Mouse (Mus musculus) midbrain, embryonic 14.5 days (tissue): ENCODE measurements around the gene Mgp. TPM values are rescaled to one million over a fixed set of nuclear protein-coding genes. Genes with fewer than 3 reads are reported as not detected.

Experiments
- ATAC-seq: fragments of 200-750 bp; cut with Nextera tagmentation; 2 replicates; pipeline ENCODE4 v1.8.0; 2017; ENCODE audit warnings: moderate number of reproducible peaks, moderate library complexity; ENCODE audit not compliant: low FRiP score, low TSS enrichment
- DNase-seq: peaks from one replicate; pipeline ENCODE4 v3.0.0-alpha.2; 2015
- H3K27ac ChIP-seq: fragments of 300-500 bp; sonication (generic); replicated peaks from 2 replicates; pipeline ENCODE4 v1.5.1; 2014; ENCODE audit warnings: mild to moderate bottlenecking, low read depth, low read length, moderate library complexity
- H3K27me3 ChIP-seq: fragments of 300-500 bp; sonication (generic); 2 replicates; pipeline ENCODE4 v1.6.1; 2014; ENCODE audit warnings: low read length, control low read depth, mixed read lengths; ENCODE audit not compliant: control insufficient read depth, insufficient read depth
- H3K36me3 ChIP-seq: fragments of 300-500 bp; sonication (generic); 2 replicates; pipeline ENCODE4 v1.6.1; 2014; ENCODE audit warnings: low read length, control low read depth; ENCODE audit not compliant: control insufficient read depth, insufficient read depth
- H3K4me1 ChIP-seq: fragments of 300-500 bp; sonication (generic); 2 replicates; pipeline ENCODE4 v1.6.1; 2014; ENCODE audit warnings: mild to moderate bottlenecking, antibody characterized with exemption, low read length, control low read depth; ENCODE audit not compliant: control insufficient read depth, insufficient read depth
- H3K4me2 ChIP-seq: fragments of 300-500 bp; sonication (generic); 2 replicates; pipeline ENCODE4 v1.6.1; 2014; ENCODE audit warnings: mild to moderate bottlenecking, low read length, moderate library complexity
- H3K4me3 ChIP-seq: fragments of 300-500 bp; sonication (generic); replicated peaks from 2 replicates; pipeline ENCODE4 v1.5.1; 2014; ENCODE audit warnings: low read depth, low read length
- H3K9ac ChIP-seq: fragments of 300-500 bp; sonication (generic); replicated peaks from 2 replicates; pipeline ENCODE4 v1.6.1; 2014; ENCODE audit warnings: mild to moderate bottlenecking, low read length, moderate library complexity
- H3K9me3 ChIP-seq: fragments of 300-500 bp; sonication (generic); 2 replicates; pipeline ENCODE4 v1.6.1; 2016; ENCODE audit warnings: low read length, control low read depth, mixed read lengths; ENCODE audit not compliant: control insufficient read depth
- WGBS: fragments of 180-500 bp; shearing (Covaris S2); extraction: QIAGEN DNeasy Blood & Tissue Kit; methylation state at CpG from one replicate; pipeline ENCODE4 v1.1.7; 2014; 5-methylcytosine and 5-hydroxymethylcytosine counted together
- polyA plus RNA-seq: library from polyadenylated mRNA; unstranded; fragments of >200 nt; fragmentation: Nextera tagmentation; extraction: Ambion mirVana; gene quantifications from 2 replicates; pipeline ENCODE4 v1.2.1, GENCODE M21; 2014

Mgp gene
- polyA plus RNA-seq, 1 experiment from 2014 or later = 3.5 TPM

- Histone ChIP-seq H3K9ac (no peak overlapping the region), H3K36me3 (no peaks in the 10 kb centered on the region), H3K4me1 (no peaks in the 10 kb centered on the region), H3K27ac (no peak overlapping the region), H3K9me3 (no peaks in the 10 kb centered on the region), H3K4me3 (no peak overlapping the region), H3K4me2 (no peak overlapping the region), H3K27me3 (no peaks in the 10 kb centered on the region)
- WGBS = 90% methylated on average over 8 of the region's 8 CpGs
- DNase-seq (no peak), ATAC-seq (no peak)
Measured at GRCm38 (mm10) chr6:136915721-136916395, 40.2 kb upstream of the Mgp start.

- Histone ChIP-seq H3K36me3 (no peaks in the 10 kb centered on the region), H3K27me3 (no peaks in the 10 kb centered on the region), H3K4me3 (no peak overlapping the region), H3K27ac (no peak overlapping the region), H3K4me1 (no peaks in the 10 kb centered on the region), H3K9ac (no peak overlapping the region), H3K9me3 (no peaks in the 10 kb centered on the region), H3K4me2 (no peak overlapping the region)
- no peak for ATAC-seq
- no peak for DNase-seq
- 92% methylated on average over 6 of the region's 6 CpGs for WGBS
Measured at GRCm38 (mm10) chr6:136914234-136914633, 38.6 kb upstream of the Mgp start.

GRCm38 (mm10) chr6:136913384-136914126 is 37.9 kb upstream of the Mgp start:
- ATAC-seq = no peak; the same call in 1 of the 2 replicates

GRCm38 (mm10) chr6:136912751-136913265 is 37.2 kb upstream of the Mgp start:
- Histone ChIP-seq H3K27ac (no peak overlapping the region), H3K27me3 (no peaks in the 10 kb centered on the region), H3K9ac (no peak overlapping the region), H3K36me3 (no peaks in the 10 kb centered on the region), H3K4me3 (no peak overlapping the region), H3K4me2 (no peak overlapping the region; the same call in 1 of the 2 replicates), H3K9me3 (no peaks in the 10 kb centered on the region), H3K4me1 (no peaks in the 10 kb centered on the region)
- DNase-seq = no peak
- 91% methylated on average over 1 of the region's 2 CpGs for WGBS
- ATAC-seq = no peak

More at GRCm38 (mm10) chr6:136913384-136914126, 37.9 kb upstream of the Mgp start:
- Histone ChIP-seq H3K4me2 (peak overlapping the region; percentile 50), H3K27me3 (no peaks in the 10 kb centered on the region), H3K4me3 (peak overlapping the region; percentile 20; the same call in 1 of the 2 replicates), H3K9ac (no peak overlapping the region; the same call in 1 of the 2 replicates), H3K27ac (no peak overlapping the region), H3K4me1 (no peaks in the 10 kb centered on the region), H3K9me3 (no peaks in the 10 kb centered on the region), H3K36me3 (no peaks in the 10 kb centered on the region)
- DNase-seq = peak; percentile 53
- WGBS = 16% methylated on average over 18 of the region's 18 CpGs

- Histone ChIP-seq H3K9ac (no peak overlapping the region), H3K9me3 (no peaks in the 10 kb centered on the region), H3K4me1 (no peaks in the 10 kb centered on the region), H3K27ac (no peak overlapping the region), H3K27me3 (no peaks in the 10 kb centered on the region), H3K36me3 (no peaks in the 10 kb centered on the region), H3K4me2 (no peak overlapping the region), H3K4me3 (no peak overlapping the region)
- no peak for ATAC-seq
- 91% methylated on average over 9 of the region's 9 CpGs for WGBS
- peak; percentile 12 for DNase-seq
Measured at GRCm38 (mm10) chr6:136910247-136910890, 34.7 kb upstream of the Mgp start.

- no peaks in the 10 kb centered on the region for H3K4me1 ChIP-seq
- DNase-seq = no peak
- no peak overlapping the region for H3K4me2 ChIP-seq
- H3K4me3 ChIP-seq = no peak overlapping the region
- no peak overlapping the region for H3K27ac ChIP-seq
- no peak for ATAC-seq
- H3K9ac ChIP-seq = no peak overlapping the region
- WGBS = 71% methylated on average over 10 of the region's 10 CpGs
- no peaks in the 10 kb centered on the region for H3K27me3 ChIP-seq
- no peaks in the 10 kb centered on the region for H3K36me3 ChIP-seq
- no peaks in the 10 kb centered on the region for H3K9me3 ChIP-seq
Measured at GRCm38 (mm10) chr6:136906937-136907293, 31.3 kb upstream of the Mgp start.

- Histone ChIP-seq H3K9ac (no peak overlapping the region), H3K4me1 (no peaks in the 10 kb centered on the region), H3K4me3 (no peak overlapping the region), H3K4me2 (no peak overlapping the region), H3K36me3 (no peaks in the 10 kb centered on the region), H3K27me3 (no peaks in the 10 kb centered on the region), H3K27ac (no peak overlapping the region), H3K9me3 (no peaks in the 10 kb centered on the region)
- DNase-seq = no peak
- ATAC-seq = no peak
- WGBS = 94% methylated on average over 19 of the region's 19 CpGs
Measured at GRCm38 (mm10) chr6:136906283-136906936, 30.8 kb upstream of the Mgp start.

- Histone ChIP-seq H3K36me3 (no peaks in the 10 kb centered on the region), H3K4me2 (no peak overlapping the region), H3K4me1 (no peaks in the 10 kb centered on the region), H3K9ac (no peak overlapping the region), H3K27me3 (no peaks in the 10 kb centered on the region), H3K4me3 (no peak overlapping the region), H3K9me3 (no peaks in the 10 kb centered on the region), H3K27ac (no peak overlapping the region)
- ATAC-seq = no peak
- DNase-seq = no peak
- 67% methylated on average over 8 of the region's 8 CpGs for WGBS
Measured at GRCm38 (mm10) chr6:136903885-136904470, 28.4 kb upstream of the Mgp start.
